Mouse (Mus musculus): ENCODE measurements around the gene Vmn1r214. TPM values are rescaled to one million over a fixed set of nuclear protein-coding genes. Genes with fewer than 3 reads are reported as not detected.

Gene Vmn1r214
- polyA plus RNA-seq (2012; rRNA removed): not detected in 2 replicates

DNA sequence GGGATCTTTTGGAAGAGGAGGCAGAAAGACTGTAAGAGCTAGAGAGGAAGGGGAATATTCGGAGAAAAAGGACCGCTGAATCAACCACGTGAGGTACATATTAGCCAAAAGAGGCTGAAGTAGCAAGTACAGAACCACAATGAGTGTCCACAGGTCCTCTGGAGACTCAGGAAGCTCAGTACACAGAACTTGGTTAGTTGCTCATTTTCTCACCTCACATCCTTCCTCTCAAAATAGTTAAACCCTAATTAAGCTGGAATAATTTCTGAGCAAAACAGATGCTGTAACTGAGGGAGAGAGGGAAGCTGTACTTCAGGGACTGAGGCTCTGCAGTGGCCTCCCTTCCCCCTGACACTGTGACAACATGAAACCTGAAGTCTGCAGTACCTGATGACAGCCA lies at the start of gene Vmn1r214:
Vmn1r214 (plus strand) TSS at position 301 of the 400 bp plus-strand sequence.
- no peak for DNase-seq (ENCODE audit: extremely low spot score in 1 of 2, low spot score in 1 of 2)

DNA sequence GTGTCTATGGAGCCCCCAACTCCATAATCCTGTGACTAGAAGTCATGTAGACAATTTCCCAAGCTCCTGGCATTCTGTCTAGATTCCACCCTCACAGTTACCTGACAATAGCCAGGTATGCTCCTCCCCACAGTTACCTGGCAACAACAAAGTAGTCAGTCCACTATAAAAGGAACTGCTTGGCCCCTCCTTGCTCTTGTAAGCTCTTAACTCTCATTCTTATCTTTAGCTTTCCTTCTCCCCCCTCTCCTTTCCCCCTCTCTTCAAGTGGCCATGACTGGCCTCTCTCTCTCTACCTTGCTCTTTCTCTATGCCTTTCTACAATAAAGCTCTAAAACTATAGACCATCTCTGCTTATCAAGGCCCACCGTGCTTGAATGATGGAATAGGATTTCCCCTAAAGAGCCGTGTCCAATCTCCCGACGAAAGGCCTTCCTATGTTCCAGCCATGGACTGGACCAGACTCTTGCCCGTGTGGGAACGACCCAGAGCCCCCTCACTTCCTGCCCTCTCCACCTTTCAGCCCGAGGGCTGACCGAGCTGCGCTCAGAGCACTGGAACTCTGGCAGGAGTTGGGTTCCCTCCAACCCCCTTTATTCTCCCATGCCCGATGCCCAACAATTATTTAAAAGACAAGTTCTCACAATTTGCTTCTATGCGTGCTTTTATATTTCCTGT lies 39.9 kb upstream of the Vmn1r214 start:
- DNase-seq (ENCODE audit: extremely low spot score in 1 of 2, low spot score in 1 of 2): no peak

DNA sequence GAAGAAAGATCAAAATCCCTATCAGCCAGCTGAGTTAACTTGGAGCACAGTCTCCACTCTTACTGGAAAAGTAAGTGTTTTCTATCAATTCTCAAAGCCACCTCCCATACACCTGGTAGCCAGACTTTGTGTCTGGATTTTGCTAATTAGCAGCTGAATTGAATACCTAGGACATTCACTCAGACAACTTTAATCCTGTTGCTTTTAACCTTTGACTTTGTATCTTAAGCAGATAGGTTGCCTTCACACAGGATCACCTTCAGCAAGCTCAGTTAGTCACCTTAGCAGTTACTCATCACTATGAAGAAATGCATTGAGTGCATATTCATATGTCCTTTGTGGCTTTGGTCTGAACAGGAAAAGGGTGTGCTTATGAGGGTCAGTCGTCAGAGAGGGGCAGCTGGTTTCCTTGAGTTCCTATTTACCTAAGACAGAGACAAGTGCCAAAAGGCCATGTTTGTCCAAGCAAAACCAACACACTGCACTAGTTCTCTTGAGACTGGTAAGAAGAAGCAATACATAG lies 38.0 kb upstream of the Vmn1r214 start:
- no peak for DNase-seq (ENCODE audit: extremely low spot score in 1 of 2, low spot score in 1 of 2)

DNA sequence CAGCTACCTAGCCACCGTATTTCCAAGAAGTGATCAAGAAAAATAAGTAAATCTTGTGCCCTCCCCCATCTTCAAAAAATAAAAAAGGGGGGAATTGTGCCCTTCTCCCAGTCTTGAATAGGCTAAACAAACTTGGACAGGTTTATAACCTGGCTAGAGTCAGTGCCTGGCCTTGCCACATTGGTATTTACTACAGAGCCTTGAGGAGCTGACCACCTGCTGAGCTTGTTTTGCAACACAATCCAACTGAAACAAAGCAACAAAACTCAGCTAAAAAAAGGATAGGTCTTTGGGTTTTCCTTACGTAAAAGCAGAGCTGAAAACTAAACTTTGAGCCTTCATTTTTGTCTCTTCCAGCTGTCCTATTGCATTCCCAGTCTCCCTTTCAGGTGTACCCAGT lies 37.5 kb upstream of the Vmn1r214 start:
- no peak for DNase-seq (ENCODE audit: extremely low spot score in 1 of 2, low spot score in 1 of 2)

DNA sequence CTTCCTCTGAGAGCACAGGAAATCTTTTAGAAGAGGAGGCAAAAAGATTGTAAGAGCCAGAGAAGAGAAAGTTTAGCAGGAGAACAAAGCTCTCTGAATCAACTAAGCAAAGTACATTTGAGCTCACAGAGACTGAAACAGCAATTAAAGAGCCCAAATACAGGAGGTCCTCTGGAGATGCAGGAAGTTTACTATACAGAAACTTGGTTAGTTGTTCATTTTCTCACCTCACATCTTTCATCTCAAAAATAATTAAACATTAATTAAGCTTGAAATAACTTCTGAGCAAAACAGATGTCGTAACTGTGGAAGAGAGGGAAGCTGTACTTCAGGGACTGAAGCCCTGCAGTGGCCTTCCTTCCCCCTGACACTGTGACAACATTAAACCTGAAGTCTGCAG lies 22.9 kb upstream of the Vmn1r214 start, which contains the start of gene Vmn1r213:
Vmn1r213 (plus strand) TSS at position 301 of the 400 bp plus-strand sequence.
- no peak for DNase-seq (ENCODE audit: extremely low spot score in 1 of 2, low spot score in 1 of 2)

DNA sequence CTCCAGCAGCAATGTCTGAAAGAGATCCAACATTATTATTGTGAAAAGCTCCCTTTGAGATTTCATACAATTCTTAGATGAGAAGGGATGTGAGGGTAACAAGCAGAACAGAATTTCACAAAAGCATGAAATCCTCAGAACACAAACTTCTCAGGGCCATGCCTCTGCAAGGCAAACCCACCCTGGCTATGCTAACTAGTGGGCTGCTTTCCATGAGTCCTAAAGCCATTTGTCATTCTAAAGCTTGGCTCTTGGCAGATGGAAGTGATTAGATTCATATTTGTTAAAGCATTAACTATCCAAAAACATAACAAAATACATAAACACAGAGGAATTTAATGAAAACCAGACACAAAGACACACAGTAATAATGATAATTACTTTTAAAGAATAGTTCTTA lies 12.1 kb upstream of the Vmn1r214 start:
- DNase-seq (ENCODE audit: extremely low spot score in 1 of 2, low spot score in 1 of 2): no peak

DNA sequence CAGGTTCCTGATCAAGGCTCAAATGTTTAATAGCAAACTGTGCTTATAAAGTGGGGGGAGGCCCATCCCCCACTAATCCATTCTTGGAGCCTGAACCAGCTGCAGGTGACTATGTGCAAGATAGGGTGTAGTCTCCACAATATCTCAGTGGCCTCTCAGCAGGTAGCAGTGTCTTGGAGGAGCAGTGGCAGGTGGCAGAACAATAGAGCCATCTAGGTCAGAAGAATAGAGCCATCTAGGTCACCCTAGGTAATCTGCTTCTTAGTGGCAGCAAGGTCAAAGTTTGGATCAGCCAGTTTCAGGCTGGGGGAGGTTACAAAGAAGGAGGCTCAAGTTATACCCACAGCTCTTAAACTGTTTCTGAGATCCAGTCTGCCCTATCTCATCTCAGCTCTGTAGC lies 5.4 kb upstream of the Vmn1r214 start:
- no peak for DNase-seq (ENCODE audit: extremely low spot score in 1 of 2, low spot score in 1 of 2)

DNA sequence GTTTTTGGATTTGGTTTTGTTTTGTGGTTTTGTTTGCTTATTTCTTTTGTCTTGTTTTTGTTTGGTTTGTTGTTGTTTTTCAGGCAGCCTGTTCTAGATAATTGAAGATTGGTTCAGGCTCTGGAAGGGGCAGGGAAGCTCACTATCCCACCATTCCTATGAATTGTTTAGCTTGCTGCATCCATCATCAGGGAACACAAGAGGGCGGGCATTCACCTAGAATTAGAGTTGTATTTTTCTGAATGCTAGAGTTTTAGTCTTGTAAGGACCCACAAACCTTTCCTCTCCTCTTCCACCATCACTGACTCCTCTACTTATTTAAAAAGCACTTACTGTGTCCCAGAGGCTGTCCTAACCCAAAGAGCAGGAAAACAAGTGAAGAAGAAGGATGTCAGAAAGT lies 27.6 kb downstream of the Vmn1r214 start:
- no peak for DNase-seq (ENCODE audit: extremely low spot score in 1 of 2, low spot score in 1 of 2)

DNA sequence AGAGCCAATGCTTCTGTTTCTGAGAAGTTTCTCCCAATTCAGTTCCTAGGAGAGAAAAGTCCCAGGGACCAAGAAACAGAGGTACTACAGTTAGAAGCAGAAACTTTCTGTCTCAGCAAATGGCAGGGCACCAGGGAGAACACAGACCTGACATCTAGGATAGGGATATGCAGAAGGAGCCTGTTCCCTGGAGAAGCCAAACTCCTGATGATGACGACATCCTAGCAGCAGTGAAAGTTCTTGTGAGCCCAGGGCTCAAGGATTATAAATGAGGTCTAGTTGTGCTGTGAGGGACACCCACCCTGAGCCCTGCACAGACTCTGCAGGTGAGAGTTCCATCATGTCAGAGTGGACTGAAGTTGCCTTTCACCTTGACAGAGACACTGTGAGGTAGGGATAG lies 37.5 kb downstream of the Vmn1r214 start, which contains the start of gene Vmn1r215:
Vmn1r215 (plus strand) TSS at position 301 of the 400 bp plus-strand sequence.
- DNase-seq (ENCODE audit: extremely low spot score in 1 of 2, low spot score in 1 of 2): no peak

DNA sequence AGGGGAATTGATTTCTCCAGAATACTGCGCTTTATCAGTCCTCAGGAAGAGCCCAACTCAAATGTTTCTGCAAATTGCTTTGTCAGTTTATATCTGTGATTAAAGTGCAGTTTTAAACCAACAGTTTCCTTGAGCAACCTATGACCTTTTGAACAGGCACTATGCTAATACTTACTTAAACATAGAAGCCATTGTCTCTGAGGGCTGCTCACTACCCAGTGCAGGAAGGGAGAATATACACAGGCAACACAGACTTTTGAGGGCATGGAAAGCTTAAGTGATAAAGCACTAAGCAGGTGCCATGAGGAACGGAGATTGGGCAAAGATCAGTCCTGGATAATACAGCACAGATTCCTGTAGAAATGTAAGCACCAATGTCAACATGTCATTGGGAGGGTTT lies 39.1 kb downstream of the Vmn1r214 start:
- no peak for DNase-seq (ENCODE audit: extremely low spot score in 1 of 2, low spot score in 1 of 2)

Other genes starting within 250 kb of the Vmn1r214 start
- 0.14 and 0.27 TPM in 2 replicates for gene Vmn1r209, start 220.7 kb upstream of the Vmn1r214 start, polyA plus RNA-seq (2012; rRNA removed)
- gene Vmn1r210, start 199.1 kb upstream of the Vmn1r214 start, polyA plus RNA-seq (2012; rRNA removed): not detected in 2 replicates
- gene Vmn1r211, start 172.9 kb upstream of the Vmn1r214 start, polyA plus RNA-seq (2012; rRNA removed): not detected in 2 replicates
- not detected in 2 replicates for gene Vmn1r212, start 146.2 kb upstream of the Vmn1r214 start, polyA plus RNA-seq (2012; rRNA removed)
- not detected in 2 replicates for gene Vmn1r213, start 22.8 kb upstream of the Vmn1r214 start, polyA plus RNA-seq (2012; rRNA removed)
- not detected in 2 replicates for gene Vmn1r215, start 37.6 kb downstream of the Vmn1r214 start, polyA plus RNA-seq (2012; rRNA removed)
- not detected in 2 replicates for gene Vmn1r217, start 87.8 kb downstream of the Vmn1r214 start, polyA plus RNA-seq (2012; rRNA removed)
- gene Vmn1r218, start 102.7 kb downstream of the Vmn1r214 start, polyA plus RNA-seq (2012; rRNA removed): not detected in 2 replicates
- gene Vmn1r219, start 128.9 kb downstream of the Vmn1r214 start, polyA plus RNA-seq (2012; rRNA removed): not detected in 2 replicates
- gene Vmn1r220, start 157.6 kb downstream of the Vmn1r214 start, polyA plus RNA-seq (2012; rRNA removed): not detected in 2 replicates
- gene Vmn1r221, start 183.7 kb downstream of the Vmn1r214 start, polyA plus RNA-seq (2012; rRNA removed): not detected in 2 replicates
- gene Vmn1r222, start 205.5 kb downstream of the Vmn1r214 start, polyA plus RNA-seq (2012; rRNA removed): not detected in 2 replicates
- gene Vmn1r223, start 216.7 kb downstream of the Vmn1r214 start, polyA plus RNA-seq (2012; rRNA removed): not detected in 2 replicates